Mouse (Mus musculus): ENCODE results near the gene Zfp609.

The Zfp609 gene

DNA sequence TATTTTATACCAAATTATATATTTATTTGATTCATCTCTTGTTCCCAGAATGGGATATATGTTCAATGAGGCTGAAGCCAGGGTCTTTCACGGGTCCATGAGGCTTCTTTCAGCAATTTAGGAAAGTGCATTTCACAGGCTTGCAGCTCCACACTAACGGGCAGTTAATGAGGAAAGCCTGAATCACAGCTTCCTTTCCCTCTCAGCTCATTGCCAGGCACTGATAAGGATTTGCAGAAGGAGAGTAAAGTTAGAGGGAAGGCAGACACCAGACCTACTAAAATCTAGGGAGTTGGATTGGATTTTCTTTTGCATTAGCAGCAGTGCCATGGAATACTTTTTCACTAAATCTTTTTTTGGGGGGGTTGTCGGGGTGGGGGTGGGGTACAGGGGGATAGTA is 69.5 kb downstream of the Zfp609 start:
- DNase-seq: no peak

DNA sequence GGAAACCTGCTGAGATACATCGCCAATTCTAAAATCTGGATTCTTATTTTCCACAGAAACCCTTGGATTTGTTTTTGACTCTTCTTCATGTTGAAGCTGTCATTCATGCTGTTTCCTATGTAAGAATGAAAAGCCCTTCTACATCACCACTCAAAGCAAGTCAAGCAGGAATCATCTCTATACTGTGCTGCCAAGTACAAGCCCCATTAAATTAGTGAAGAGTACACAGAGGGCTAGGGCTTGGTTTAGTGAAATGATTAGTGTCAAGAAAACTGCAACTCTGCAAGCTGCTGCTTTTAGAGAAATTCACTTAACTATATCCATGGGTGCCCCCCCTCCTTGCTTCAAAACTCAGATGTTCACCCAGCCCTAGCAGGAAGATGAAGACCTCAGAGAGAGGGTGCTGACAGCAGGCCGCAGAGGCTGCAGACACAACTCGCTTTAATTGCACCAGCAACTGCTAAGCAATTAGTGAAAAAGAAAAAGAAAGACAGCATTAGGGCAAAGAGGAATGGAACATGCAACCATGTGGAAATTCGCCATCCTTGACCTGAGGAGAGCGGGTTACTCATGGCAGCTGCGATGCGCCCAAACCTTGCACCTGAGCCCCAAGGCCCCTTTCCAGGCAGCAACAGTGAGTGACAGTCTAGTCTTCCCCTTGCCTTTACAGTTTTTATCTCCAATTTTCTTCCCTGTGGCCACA is 71.5 kb downstream of the Zfp609 start:
- DNase-seq: no peak

DNA sequence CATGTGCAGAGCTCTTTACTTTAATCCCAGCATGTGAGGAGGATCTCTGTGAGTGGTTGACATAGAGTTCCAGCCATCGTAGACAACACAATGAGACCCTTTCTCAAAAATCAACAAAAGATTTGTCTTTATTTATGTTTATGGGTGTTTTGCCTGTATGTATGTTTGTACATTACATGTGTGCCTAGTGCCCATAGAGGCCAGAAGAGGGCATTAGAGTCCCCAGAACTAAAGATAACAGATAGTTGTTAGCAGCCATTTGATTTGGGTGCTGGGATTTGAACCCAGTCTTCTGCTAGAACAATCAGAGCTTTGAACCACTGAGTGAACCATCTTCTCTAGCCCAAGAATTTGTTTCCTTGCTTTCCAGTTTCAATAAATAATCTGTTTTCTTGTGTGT is 72.2 kb downstream of the Zfp609 start:
- no peak for DNase-seq

DNA sequence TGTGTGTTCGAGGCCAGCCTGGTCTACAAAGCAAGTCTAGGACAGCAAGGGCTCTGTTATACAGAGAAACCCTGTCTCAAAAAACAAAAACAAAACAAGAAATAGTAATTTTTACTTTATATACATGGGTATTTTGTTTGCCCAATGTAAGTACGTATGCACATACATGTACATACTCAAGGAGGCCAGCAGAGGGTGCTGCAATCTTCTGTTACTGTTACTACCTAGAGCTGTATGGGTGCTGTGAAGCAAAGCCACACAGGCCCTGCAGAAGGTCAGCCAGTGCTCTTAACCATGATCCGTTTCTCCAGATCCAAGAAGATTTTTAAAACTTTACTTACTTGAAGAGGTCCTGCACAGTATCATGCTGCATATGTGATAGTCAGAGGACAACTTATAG is 74.7 kb downstream of the Zfp609 start:
- peak; percentile 29 for DNase-seq

DNA sequence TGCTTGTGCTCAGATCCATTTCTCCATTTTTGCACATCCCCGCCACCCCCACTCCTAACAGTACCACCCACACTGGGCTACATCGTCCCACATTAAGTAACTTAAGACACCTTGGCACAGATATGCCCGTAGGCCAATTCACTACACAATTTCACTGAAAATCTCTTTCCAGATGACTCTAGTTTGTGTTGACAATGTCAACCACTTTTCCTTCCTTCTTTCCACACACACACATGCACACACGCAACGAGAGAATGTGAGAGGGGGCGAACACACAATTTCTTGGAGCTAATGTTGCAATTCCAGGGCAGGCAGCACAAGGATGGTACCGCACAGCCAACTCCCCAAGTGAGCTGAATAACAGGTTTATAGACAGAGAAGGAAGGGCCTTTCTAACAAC is 75.5 kb downstream of the Zfp609 start:
- no peak for DNase-seq

DNA sequence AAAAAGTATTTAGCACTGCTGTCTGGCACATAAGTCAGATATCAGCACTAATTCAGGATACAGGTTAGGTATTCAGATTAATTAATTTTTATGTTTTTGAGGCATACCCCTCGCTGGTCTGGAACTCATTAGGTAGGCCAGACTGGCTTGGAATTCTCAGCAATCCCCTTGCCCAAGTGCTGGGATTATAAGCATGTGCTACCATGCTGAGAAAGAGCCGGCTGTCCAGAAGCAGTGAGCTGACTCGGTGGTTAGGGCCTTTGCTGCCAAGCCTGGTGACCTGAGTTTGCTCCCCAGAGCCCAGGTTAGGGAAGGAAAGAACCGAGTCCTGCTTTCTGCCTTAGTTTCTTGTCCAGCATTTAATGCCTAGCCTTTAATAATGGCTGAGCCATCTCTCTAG is 79.3 kb downstream of the Zfp609 start:
- no peak for DNase-seq

DNA sequence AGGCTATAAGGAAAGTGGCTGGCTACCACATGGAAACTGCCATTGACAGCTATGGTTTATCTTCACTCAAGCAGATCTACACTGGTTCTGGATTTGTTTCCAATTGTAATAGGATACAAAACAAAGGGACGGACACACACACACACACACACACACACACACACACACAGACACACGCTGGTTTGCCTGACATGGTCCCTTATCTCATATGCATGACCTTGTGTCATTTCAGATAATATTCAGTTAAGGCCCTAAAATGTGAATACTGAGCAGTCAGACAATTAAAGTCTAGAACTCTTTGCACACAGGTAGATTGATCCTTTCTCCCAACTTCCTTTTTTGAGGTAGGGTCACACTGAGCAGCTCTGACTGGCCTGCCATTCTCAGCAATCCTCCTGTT is 80.9 kb downstream of the Zfp609 start:
- DNase-seq: no peak

DNA sequence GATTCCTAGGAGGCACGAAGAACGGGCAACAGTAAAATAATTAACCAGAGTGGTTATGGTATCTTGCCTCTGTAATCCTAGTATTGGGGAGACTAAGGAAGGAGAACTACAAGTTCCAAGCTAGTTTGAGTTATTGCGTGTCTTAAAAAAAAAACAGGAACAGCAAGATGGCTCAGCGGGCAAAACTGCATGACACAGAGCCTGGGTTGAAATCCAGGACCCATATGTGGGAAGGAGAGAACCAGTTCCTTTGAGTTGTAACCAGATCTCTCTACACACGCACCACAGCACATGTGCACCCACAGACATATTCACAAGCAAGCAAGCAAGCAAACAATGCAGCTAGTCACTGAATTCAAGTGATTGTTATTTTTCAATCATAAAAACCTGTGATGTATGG is 81.9 kb downstream of the Zfp609 start:
- no peak for DNase-seq

DNA sequence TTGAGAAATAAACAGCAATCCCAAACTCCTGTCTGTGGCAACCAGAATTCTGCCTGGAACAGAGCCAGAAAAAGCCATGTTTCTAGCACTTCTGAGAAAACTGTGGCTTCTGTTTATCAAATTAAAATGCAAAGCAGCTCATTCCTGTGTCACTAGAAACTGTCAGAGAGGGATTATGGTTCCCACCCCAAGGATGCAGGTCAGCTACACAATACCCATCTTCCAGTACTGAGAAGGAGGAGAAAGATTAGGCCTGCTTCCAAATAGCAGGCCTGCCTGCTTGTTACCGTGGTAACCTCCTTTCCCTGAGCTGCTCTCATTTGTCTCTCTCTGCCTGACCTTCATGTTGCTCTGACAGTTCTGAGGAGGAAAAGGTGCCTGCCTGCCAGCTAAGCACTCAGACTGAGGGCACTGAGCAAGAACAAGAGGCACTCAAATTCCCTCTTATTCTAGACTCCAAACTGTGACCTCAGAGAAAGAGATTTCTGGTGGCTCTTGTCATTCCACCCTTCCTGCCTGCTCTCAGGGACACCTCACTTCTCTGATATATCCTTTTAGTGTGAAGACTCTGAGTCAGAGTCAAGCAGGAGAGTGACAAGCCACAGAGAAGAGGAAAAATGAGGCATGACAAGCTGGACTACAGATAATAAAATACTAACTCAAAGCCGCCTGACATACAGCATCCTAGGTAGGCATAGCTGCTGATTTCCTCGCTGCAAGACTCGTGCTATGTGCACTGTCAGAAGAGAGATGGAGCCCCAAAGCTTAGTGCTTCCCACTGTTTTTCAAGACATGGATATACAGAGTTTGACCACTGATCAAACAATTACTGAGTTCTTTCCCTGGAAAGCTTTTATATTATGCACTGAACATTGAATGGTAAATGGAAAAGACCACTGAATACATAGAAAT is 82.9 kb downstream of the Zfp609 start:
- DNase-seq: no peak

DNA sequence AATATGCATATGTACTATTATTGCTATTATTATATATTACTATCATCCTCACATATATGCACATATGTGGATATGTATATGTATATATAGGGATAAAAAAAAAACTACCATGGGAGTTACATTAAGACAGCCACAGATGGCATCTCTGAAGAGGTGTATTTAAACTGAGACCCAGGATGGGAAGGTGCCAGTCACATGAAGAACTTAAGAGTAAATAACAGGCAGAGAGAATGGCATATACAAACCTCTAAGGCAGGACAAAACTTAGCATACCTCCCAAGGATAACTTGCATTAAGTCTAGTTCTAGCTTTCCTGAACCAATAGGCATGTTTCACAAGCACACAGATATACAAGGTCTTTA is 83.6 kb downstream of the Zfp609 start:
- DNase-seq: no peak

DNA sequence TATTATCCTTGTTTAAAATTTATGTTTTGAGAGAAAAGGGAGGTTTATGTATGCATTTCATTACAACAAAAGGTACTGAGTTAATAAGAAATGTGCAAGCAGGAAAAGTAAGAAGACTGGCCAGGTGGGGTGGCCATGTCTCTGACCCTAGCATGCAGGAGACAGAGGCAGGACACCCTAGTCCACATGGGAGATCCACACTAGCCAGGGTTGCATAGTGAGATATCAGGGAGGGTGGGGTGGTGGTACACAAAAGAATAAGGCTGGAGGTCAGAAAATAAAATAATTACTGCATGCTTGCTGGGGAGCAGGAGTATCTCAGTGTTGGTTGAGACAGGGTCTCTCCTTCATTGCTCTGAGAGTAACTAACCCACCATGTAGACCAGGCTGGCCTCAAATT is 84.0 kb downstream of the Zfp609 start:
- no peak for DNase-seq

DNA sequence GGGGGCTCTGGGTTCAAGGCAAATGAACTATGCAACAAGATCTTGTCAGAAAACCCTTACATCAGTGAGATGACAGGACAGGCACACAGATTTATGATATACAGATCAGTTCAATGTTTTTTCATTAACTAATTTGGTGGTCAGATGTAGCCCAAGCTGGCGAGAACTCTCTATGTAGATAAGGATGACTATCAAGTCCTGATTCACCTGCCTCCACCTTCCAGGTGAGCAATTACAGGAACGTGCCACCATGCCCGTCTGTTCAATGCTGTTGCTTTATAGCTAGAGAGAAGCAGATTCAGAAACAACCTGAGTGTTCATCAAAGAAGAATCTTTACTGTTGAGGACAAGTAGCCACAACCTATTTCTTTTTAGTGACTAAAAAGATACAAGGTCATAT is 84.6 kb downstream of the Zfp609 start:
- DNase-seq: no peak

DNA sequence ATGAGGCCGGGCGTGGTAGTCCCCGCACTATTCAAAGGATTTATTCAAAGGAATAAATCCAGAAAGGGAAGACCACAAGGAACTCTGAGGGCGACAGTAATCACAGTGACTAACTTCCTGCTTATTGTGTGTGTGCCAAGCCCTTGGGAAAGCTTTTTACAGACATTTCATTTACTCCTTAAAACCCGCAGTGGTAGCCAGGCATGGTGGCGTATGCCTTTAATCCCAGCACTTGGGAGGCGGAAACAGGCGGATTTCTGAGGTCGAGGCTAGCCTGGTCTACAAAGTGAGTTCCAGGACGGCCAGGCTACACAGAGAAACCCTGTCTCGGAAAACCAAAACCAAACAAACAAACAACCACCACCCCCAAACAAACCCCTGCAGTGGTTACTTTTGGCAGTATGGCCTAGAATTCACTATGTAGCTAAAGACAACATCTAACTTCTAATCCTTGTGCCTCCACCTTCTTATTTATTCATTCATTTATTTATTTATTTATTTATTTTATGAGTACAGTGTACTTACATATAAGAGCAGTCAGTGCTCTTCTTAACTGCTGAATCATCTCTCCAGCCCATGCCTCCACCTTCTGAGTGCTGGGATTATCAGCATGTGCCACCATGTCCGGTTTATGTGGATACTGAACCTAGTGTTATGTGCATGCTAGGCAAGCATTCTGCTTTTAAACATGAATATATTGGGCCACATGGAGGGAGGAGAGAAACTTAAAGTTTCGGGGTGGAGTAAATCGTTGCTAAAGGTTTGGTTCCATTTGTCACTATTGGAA is 86.1 kb downstream of the Zfp609 start:
- DNase-seq: no peak

DNA sequence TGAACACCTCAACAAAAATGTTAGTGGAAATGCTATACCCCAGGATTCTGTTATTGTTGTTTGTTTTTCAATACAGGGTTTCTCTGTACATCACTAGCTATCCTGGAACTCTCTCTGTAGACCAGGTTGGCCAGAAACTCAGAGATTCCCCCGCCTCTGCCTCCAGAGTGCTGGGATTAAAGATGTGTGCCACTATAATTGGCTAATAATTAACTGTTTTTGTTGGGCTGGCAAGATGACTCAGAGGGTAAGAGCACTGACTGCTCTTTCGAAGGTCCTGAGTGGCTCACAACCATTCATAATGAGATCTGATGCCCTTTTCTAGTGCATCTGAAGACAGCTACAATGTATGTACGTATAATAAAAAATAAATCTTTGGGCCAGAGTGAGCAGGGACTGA is 92.4 kb downstream of the Zfp609 start:
- no peak for DNase-seq

DNA sequence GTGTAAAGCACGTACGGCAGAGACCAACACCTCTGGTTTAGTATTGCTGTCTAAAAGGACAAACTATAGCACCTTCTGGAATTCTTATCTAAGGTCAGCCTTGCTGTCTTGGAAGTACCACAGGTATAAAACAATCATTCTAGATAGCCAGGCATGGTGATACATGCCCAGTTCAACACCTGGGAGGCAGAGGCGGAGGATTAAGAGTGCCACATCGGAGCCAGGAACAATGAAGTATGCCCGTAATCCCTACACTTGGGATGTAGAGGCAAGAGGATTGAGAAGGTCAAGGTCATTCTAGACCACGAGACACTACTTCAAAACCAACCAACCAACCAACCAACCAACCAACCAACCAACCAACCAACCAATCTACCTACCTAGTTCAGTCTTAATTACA is 98.8 kb downstream of the Zfp609 start:
- no peak for DNase-seq

DNA sequence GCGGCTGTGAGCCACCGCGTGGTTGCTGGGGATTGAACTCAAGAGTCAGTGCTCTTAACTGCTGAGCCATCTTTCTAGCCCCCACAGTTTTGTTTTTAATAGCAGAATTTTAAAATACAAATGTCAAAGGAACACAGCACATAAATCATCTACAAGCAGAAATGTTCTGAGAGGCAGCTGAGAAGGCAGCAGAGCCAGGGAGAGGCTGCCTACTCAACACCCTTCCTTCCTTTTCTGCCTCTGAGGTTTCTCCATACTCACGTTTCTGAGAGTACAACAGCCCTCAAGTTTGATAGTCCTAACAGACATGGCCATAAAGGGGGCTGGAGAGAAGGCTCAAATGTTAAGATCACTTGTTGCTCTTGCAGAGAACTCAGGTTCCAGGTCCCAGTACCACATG is 99.9 kb downstream of the Zfp609 start:
- no peak for DNase-seq

DNA sequence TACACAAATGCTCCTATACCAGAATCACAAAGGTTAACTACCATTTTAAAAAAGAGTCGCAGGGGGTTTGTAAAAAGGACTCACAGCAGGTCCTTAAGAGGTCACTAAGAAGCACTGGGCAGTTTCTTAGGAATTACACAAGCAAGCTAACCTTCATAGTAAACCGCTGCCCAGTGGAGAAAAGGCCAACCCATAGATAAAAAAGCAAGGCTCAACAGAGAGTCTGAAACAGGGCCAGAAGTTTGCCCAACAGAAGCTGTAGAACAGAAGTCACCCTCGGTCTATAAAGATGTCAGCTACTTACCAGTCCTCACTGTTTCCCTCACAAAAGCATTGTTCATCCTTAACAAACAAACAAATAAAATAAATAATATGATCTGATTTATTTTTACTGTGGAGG is 100.9 kb downstream of the Zfp609 start:
- no peak for DNase-seq

DNA sequence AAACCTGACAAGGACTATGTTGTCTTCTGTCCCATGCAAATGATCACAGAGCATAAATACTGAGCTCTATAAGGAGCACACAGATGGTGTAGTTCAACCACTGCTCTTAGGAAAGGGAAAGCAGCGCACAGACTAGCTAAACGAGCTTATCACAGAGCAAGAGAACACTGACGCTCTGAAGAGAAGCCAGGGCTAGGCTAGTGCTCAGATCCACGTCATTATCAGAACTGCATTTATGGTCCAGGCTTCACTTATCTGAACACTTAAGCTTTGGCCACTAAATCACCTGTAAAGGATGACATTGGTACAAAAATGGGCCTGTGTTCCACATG is 102.1 kb downstream of the Zfp609 start:
- DNase-seq: no peak

DNA sequence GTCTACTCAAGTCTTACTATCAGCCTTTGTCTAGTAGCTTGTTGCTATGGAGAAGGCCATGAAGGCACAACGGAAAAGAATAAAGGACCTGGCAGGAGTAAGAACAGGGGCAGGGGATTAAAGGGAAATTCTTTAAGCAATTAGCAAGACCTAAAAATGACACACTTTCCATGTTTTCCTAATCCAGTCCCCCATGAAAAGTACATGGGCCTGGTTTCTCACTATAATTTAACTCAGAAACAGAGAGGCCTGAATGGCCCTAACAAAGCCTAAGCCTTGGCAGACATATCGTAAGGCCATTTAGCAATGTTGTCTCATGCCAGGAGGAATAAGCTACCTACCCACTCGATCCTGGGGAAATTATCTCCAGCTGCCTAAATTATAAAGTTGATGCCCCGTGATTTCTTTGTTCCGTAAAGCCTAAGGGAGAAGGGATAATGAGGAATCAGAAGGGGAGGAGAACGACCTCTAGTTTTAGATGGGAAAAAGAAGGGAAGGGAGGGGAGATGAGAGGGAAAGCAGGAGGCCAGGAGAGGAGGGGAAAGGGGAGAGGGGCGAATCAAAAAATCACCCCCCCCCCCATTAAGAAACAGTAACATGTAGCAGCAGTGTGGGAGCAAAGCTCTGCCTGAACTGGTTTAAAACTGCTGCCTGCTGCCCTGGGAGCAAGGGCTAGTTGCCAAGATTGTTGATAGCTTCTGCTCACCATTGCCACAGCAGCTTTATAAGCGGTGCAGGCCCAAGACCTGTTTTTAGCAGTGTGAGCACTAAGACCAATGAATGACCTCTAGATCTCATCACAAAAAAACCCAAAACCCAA is 102.7 kb downstream of the Zfp609 start:
- no peak for DNase-seq

DNA sequence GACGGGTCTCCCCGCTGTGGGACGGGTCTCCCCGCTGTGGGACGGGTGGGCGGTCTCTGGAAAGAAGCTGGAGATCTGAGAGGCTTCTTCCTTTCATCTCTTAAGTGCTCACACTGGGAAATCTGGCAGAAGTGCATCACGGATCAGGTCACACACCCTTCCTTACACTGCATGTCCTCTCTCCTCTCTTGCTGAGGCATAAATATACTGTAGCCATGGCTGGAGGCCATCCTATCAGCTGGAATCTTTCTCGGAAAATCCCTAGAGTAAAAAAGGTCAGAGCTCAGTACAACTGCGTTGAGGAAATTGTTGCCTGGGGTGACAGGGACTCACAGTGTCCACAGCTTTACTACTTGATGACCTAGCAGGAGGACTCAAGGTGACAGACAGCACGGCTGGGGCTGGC is 106.2 kb downstream of the Zfp609 start:
- DNase-seq: no peak

DNA sequence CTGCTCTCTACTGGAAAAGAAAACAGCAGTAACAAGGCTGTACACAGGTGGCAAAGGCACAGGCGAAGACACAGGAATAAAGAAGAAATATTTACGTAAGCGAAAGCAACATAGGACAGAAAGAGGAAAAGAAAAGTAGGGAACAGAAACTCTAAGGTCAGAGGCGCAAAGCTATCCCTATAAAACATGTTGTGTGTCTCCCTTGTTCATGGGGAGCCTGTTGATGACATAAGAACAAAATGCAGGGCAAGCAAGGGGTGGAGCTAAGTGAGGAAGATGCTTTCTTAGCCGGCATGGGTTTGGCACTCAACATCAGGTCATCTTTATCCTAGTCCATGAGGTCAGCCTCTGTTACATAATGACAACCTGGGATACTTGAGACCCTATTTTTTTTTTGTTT is 109.2 kb downstream of the Zfp609 start:
- no peak for DNase-seq

DNA sequence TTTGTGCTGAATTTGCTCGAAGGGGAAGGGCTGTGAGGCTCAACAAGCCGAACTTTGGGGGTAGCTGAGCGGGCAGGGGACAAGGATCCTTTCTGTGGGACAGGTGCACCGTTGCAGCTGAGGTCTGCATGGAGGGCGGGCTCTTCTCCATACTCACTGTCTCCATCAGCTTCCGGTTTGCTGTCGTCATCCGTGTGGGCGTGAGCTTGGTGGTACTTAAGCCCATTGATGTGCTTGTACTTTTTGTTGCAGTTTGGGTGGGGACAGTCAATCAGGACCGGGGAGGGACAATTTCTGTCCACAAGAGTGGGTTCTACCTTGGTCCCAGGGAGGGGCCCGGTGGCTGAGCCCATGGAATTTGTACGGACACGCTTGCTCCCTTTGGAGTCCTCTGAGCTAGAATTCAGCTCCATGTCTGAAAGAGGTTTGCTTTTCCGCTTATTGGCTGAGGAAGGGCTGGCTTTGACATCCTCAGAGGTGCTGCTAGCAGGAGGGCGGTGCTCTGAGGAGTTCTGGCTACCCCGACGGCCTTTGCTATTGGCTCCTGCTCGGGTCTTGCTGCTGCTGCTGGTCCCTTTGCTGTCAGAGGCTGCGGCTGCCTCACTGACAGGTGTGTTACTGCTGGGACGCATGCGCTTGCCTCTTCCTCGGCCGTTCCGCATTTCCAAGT is 123.3 kb downstream of the Zfp609 start:
- DNase-seq: no peak

DNA sequence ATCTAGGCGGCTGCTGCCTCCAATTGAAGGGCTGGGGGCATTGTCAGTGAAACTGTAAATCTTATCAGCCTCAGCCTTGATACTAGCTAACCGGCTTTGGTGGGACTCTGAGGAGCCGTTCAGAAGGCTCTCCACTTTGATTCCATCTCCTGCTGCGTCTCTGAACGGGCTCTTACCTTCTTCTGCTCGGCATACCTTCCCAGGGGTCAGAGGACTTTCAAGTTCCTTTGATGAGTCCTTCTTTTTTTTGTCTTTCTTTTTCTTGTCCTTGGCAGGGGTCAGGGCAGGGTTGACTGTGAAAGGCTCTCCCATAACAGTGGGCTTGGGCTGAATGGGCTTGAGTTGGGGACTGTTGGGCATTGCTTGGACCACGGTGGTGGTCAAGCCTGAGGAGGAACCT is 124.1 kb downstream of the Zfp609 start:
- DNase-seq: no peak

Measured in thymus, postnatal 14 days (tissue).